Mouse (Mus musculus): ENCODE results near the gene Cdkn2a. TPM values are rescaled to one million over a fixed set of nuclear protein-coding genes. Genes with fewer than 3 reads are reported as not detected.

The Cdkn2a gene
- polyA plus RNA-seq, 1 experiment from 2014 or later = not detected

DNA sequence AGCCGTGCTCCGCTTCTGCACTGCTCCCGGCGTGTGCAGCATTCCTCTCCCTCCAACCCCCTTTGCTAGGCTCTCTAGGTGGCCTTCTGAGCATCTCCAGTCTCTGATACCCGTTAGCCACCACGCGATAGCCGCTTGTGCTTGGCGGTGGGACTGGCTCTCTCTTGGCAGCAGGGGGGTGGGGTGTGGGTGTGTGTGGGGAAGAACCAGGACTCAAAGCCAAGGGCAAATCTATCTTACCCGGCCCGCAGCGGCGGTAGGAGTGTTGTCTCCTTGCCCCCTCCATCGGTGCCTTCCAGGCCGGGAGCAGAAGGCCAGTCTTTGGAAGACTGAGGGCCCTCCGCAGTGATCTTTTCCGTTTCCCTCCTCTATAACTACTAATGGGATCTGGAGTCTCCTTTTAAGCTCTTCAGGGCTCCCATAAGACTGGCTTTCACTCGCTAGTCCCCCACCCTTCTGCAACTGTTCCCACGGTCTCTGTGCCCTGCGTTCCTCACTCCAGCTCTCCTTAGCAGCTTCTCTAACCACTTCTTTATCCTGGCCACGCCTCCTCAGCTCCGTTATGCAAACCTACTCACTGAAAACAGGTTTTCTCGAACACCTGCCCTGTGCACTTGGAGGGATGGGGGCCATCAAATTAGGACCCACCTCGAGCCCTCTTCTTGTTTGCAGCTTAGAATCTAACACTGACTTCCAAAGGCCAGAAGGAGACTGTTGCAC lies 19.5 kb downstream of the Cdkn2a start:
- H3K27ac ChIP-seq = no peak overlapping the region
- WGBS = 1% methylated on average over 24 of the region's 24 CpGs

DNA sequence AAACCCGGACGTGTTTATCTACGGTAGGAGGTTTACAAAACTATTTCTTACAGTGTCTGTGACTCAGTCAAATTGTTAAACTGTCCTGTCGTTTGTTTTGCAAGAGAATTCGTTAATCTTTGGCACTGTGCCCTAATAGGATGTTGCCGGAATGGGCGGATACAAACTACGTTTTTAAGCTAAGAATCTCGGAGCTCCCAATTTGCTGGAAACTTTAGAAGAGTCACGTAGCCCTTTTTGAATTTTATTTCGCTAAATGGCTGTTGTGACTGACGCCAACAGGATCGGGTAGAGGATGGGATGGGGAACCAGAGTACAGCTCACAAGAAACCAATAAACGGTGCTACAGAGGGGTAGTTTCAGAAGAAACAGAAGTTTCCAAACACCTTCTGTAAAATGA lies 20.4 kb downstream of the Cdkn2a start:
- WGBS = 2% methylated on average over 14 of the region's 14 CpGs
- Histone ChIP-seq H3K27me3 (peaks cover 86% of the 10 kb centered on the region), H3K4me3 (replicated peaks) (no peak overlapping the region), H3K4me1 (no peaks in the 10 kb centered on the region), H3K36me3 (replicated peaks) (no peaks in the 10 kb centered on the region), H3K4me2 (no peak overlapping the region), H3K27ac (no peak overlapping the region), H3K9ac (no peak overlapping the region), H3K9me3 (no peaks in the 10 kb centered on the region)
- ATAC-seq (ENCODE audit: low FRiP score) = no peak

More for the DNA sequence above, 19.5 kb downstream of the Cdkn2a start:
- H3K4me2 ChIP-seq = no peak overlapping the region
- H3K4me1 ChIP-seq = no peaks in the 10 kb centered on the region
- H3K9ac ChIP-seq = no peak overlapping the region
- H3K9me3 ChIP-seq = no peaks in the 10 kb centered on the region
- no peaks in the 10 kb centered on the region for H3K36me3 ChIP-seq (replicated peaks)
- peaks cover 92% of the 10 kb centered on the region for H3K27me3 ChIP-seq
- H3K4me3 ChIP-seq (replicated peaks) = no peak overlapping the region
- ATAC-seq (ENCODE audit: low FRiP score) = peak; percentile 15; the same call in 1 of the 2 replicates

DNA sequence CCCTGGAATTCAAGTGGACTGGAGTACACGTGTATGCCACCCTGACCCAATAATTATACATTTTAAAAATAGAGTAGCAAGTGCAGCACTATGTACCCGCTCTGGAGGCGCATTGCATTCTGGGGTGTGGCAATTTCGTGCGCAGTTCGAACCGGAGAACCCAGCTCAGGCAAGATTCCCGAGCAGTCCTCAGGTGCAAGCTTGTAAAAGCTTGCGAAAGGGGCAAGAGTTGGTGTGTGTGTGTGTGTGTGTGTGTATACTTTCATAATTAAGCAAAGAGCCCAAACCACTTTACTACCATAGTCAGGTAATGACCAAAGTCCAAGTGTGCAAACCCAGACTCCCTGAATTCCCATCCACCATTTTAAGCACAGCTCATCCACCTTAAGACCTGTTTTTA lies 20.9 kb downstream of the Cdkn2a start:
- H3K9ac ChIP-seq = no peak overlapping the region
- H3K27ac ChIP-seq = no peak overlapping the region
- WGBS = under 1% methylated on average over 9 of the region's 9 CpGs
- no peak overlapping the region for H3K4me2 ChIP-seq
- no peaks in the 10 kb centered on the region for H3K36me3 ChIP-seq (replicated peaks)
- H3K9me3 ChIP-seq = no peaks in the 10 kb centered on the region
- H3K27me3 ChIP-seq = peaks cover 81% of the 10 kb centered on the region
- H3K4me1 ChIP-seq = no peaks in the 10 kb centered on the region
- no peak; the same call in 1 of the 2 replicates for ATAC-seq (ENCODE audit: low FRiP score)
- H3K4me3 ChIP-seq (replicated peaks) = no peak overlapping the region

DNA sequence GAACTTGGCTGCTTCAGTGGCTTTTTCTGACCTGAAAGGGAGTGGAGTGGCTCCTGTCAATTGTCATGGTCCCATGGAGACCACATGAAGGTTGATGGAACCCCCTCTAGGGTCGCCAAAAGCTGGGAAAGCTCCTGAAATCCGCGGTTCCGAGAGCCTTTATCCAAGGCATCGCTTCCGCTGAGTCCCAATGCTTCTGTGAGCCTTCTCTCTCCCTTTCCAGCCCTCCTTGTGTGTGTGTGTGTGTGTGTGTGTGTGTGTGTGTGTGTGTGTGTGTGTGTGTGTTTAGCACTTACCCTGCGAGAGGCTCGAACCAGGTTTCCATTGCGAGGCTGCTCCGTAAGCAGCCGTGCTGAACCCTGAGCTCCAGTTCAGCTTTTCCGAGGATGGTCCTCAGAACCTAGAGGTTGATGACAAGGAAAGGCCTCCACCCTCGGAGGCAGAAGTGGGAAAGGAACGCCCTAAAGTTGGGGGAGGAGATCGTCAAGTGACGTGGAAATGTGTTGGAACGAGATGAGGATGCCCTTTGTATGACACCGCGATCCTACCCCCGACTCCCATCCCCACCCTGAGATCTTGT lies 21.4 kb downstream of the Cdkn2a start:
- Histone ChIP-seq H3K27ac (no peak overlapping the region), H3K4me2 (no peak overlapping the region), H3K4me3 (replicated peaks) (no peak overlapping the region), H3K9me3 (no peaks in the 10 kb centered on the region), H3K9ac (no peak overlapping the region), H3K27me3 (peaks cover 81% of the 10 kb centered on the region), H3K36me3 (replicated peaks) (no peaks in the 10 kb centered on the region), H3K4me1 (no peaks in the 10 kb centered on the region)
- 0% methylated on average over 20 of the region's 20 CpGs for WGBS
- no peak for ATAC-seq (ENCODE audit: low FRiP score)

DNA sequence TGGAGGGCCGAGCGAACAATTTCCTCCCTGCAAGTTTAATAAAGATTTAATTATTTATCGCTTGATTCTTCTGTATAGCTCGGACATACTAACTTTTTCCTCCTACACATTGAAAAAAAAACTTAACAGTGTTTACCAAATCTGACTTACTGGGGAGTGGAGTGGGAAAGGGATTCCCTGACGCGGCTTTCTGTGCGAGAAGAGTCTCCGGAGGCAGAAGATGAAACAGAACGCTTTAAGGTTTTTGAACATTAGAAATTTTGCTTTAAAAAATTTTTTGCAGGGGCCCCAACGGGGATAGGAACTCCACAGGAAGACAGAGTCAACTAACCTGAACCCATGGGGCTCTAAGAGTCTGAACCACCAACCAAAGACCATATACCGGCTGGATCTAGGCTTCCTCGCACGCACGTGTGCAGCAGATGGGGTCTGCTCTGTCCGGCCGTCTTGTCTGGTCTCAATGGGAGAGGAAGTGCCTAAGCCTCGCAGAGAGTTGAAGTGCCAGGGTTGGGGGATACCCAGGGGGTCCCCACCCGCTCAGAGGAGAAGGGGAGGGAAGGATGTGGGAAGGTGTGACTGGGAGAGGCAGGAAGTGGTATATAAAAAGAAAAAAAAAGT lies 22.2 kb downstream of the Cdkn2a start:
- 3% methylated on average over 18 of the region's 18 CpGs for WGBS
- Histone ChIP-seq H3K4me1 (no peaks in the 10 kb centered on the region), H3K9me3 (no peaks in the 10 kb centered on the region), H3K27ac (no peak overlapping the region), H3K4me3 (replicated peaks) (no peak overlapping the region), H3K9ac (no peak overlapping the region), H3K36me3 (replicated peaks) (no peaks in the 10 kb centered on the region), H3K4me2 (no peak overlapping the region), H3K27me3 (peaks cover 76% of the 10 kb centered on the region)
- ATAC-seq (ENCODE audit: low FRiP score) = no peak

DNA sequence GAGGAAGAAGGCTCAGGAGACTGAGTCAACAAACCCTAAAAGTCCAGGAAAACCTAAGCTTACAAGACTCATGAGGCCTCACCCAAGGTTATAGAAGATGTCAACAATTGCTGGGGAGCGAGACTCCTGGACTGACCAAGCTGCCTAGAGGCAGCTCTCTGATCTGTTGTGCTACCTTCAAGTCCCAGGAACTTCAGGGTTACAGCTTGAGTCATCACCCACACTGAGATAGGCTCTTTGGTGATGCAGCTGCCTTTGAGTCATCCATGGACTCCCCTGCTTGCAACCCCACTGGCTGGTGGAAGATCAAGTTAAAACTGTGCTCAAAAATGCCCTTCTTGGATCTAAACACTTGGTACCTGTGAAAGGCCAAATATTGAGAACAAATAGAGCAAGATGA lies 36.7 kb downstream of the Cdkn2a start:
- Histone ChIP-seq H3K9ac (no peak overlapping the region), H3K27ac (no peak overlapping the region), H3K4me2 (no peak overlapping the region), H3K4me1 (no peaks in the 10 kb centered on the region), H3K4me3 (replicated peaks) (no peak overlapping the region), H3K36me3 (replicated peaks) (no peaks in the 10 kb centered on the region), H3K9me3 (no peaks in the 10 kb centered on the region), H3K27me3 (no peaks in the 10 kb centered on the region; the same call in 1 of the 2 replicates)
- ATAC-seq (ENCODE audit: low FRiP score) = no peak
- 80% methylated on average over 1 of the region's 1 CpGs for WGBS

DNA sequence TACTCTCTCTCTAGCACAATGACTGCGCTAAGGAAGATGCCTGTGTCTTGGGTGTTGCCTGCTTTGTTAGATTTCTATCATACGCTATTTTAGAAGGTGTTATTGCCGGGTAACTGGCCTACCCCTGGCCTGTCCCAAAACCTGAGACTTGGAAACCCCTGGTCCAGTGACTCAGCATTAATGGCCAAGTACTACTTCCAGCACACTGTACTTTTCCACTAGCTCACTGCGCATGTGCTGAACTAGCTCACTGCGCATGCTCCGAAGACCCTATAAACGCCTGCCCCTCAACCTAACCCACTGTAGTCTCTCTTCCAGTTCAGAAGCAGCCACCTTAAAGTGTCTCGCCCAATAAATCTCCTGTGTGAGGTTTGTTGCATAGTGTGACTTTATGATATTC lies 60.0 kb downstream of the Cdkn2a start:
- no peak overlapping the region for H3K4me2 ChIP-seq
- H3K36me3 ChIP-seq (replicated peaks) = no peaks in the 10 kb centered on the region
- H3K27ac ChIP-seq = no peak overlapping the region
- H3K9me3 ChIP-seq = no peaks in the 10 kb centered on the region
- no peaks in the 10 kb centered on the region for H3K27me3 ChIP-seq
- H3K9ac ChIP-seq = no peak overlapping the region
- ATAC-seq (ENCODE audit: low FRiP score) = no peak
- no peak overlapping the region for H3K4me3 ChIP-seq (replicated peaks)
- 91% methylated on average over 8 of the region's 8 CpGs for WGBS
- no peaks in the 10 kb centered on the region for H3K4me1 ChIP-seq

Other genes starting within 250 kb of the Cdkn2a start
- gene Mtap, start 157.5 kb downstream of the Cdkn2a start, polyA plus RNA-seq (2016; fragmentation: Nextera tagmentation; extraction: Ambion mirVana) = 67.5 and 70.4 TPM in 2 replicates
- gene Cdkn2b, start 16.4 kb upstream of the Cdkn2a start, polyA plus RNA-seq (2016; fragmentation: Nextera tagmentation; extraction: Ambion mirVana) = 0.27 and 0.28 TPM in 2 replicates

All from forebrain, embryonic 12.5 days (tissue).